Comparison of ENCODE assay signal across 12 mouse cellular contexts in the genomic region with DNA sequence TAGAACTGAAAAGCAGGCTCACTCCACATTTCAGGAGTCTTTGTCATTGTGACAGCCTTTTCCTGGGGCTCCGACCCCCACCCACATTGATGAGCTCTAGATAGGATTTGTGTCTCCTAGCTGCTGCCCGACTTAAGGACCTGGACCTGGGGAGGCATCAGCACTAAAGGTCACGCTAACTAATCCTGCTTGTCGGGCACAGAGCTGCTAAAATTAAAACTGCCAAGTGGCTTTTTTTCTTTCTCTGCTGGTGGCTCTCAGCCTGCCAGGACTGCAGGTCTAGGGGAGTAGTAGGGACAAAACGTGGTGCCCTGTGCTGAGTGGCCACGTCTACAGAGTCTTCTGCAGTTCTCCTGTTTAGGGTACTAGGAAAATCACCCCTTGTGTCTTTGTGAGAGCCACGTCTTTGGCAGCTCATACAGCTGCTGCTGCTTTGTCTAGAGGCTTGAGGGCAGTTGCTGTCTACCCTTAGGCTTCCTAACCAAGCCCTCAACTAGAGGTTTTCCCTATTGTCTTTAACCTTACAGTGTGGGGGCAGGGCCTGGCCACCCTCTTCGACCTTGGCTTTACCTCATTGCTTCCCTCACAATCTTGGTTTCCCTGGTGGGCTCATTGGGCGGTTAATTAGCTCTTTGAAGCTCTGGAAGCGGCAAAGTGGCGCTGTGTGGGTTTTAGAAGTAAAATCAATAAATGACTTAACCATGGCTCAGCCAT. TPM values are rescaled to one million over a fixed set of nuclear protein-coding genes. Genes with fewer than 3 reads are reported as not detected.
DNase-seq lines count a peak whose midpoint lies in the region; ATAC-seq and TF ChIP-seq lines count a peak whose summit lies in the region.
"Had no signal": no experiment of that assay in that cellular context is flagged by ENCODE, and none has a peak within 500 bp of the region (broad histone marks: within the 10 kb centered on the region; RNA-seq: fewer than 3 reads in every experiment).

No protein-coding gene starts in this region.

- H3K4me3 ChIP-seq in forebrain, embryonic 10.5 days = peak overlapping the region; percentile 16; the same call in 1 of the 2 replicates
- H3K4me3 ChIP-seq in forebrain, embryonic 16.5 days (replicated peaks; ENCODE audit: low read length) = no peak overlapping the region
- H3K4me3 ChIP-seq in midbrain, embryonic 10.5 days = no peak overlapping the region
- no peak overlapping the region for H3K4me3 ChIP-seq in midbrain, postnatal 0 days (ENCODE audit: low read depth, low read length)
- no peak overlapping the region for H3K4me3 ChIP-seq in hindbrain, embryonic 12.5 days
- H3K4me3 ChIP-seq in neural tube, embryonic 15.5 days (replicated peaks) = no peak overlapping the region
- no peak overlapping the region for H3K4me3 ChIP-seq in liver, postnatal 0 days (ENCODE audit: low read depth, low read length)
- H3K4me3 ChIP-seq: embryonic facial prominence, embryonic 13.5 days had no signal

- TF ChIP-seq EP300 in liver, postnatal 0 days (IDR thresholded peaks at IDR 0.05; ENCODE audit: low read depth) = no peak

- H3K36me3 ChIP-seq in forebrain, embryonic 10.5 days (replicated peaks) = peaks cover 85% of the 10 kb centered on the region
- H3K36me3 ChIP-seq in forebrain, embryonic 16.5 days (ENCODE audit: control insufficient read depth, insufficient read depth) = peaks cover 46% of the 10 kb centered on the region
- H3K36me3 ChIP-seq in midbrain, embryonic 10.5 days = peaks cover 87% of the 10 kb centered on the region
- peaks cover 55% of the 10 kb centered on the region for H3K36me3 ChIP-seq in midbrain, postnatal 0 days (ENCODE audit: insufficient read depth, low read length)
- peaks cover 70% of the 10 kb centered on the region for H3K36me3 ChIP-seq in hindbrain, embryonic 12.5 days
- peaks cover 57% of the 10 kb centered on the region for H3K36me3 ChIP-seq in neural tube, embryonic 15.5 days
- peaks cover 64% of the 10 kb centered on the region for H3K36me3 ChIP-seq in liver, postnatal 0 days (replicated peaks; ENCODE audit: insufficient read depth, low read length)

- H3K27me3 ChIP-seq in forebrain, embryonic 10.5 days (ENCODE audit: poor library complexity, severe bottlenecking) = no peaks in the 10 kb centered on the region
- no peaks in the 10 kb centered on the region for H3K27me3 ChIP-seq in forebrain, embryonic 16.5 days (replicated peaks; ENCODE audit: control insufficient read depth, insufficient read depth, low read length)
- no peaks in the 10 kb centered on the region for H3K27me3 ChIP-seq in midbrain, embryonic 10.5 days (ENCODE audit: low read depth, poor library complexity, severe bottlenecking)
- no peaks in the 10 kb centered on the region for H3K27me3 ChIP-seq in midbrain, postnatal 0 days (ENCODE audit: insufficient read depth, low read length)
- no peaks in the 10 kb centered on the region for H3K27me3 ChIP-seq in hindbrain, embryonic 12.5 days
- H3K27me3 ChIP-seq in neural tube, embryonic 15.5 days (replicated peaks) = no peaks in the 10 kb centered on the region
- H3K27me3 ChIP-seq in liver, postnatal 0 days (ENCODE audit: insufficient read depth, low read length) = no peaks in the 10 kb centered on the region
- H3K27me3 ChIP-seq: embryonic facial prominence, embryonic 13.5 days had no signal

- no peak for ATAC-seq in forebrain, embryonic 16.5 days
- no peak for ATAC-seq in midbrain, postnatal 0 days (ENCODE audit: low FRiP score)
- no peak for ATAC-seq in hindbrain, embryonic 12.5 days (ENCODE audit: low FRiP score)
- ATAC-seq in neural tube, embryonic 15.5 days (ENCODE audit: low FRiP score) = no peak
- ATAC-seq in liver, postnatal 0 days = no peak

- TF ChIP-seq CTCF in midbrain, postnatal 0 days (IDR thresholded peaks at IDR 0.05) = no peak
- no peak for TF ChIP-seq CTCF in liver, postnatal 0 days (IDR thresholded peaks at IDR 0.05; ENCODE audit: low read depth)

- H3K9me3 ChIP-seq in forebrain, embryonic 10.5 days = no peaks in the 10 kb centered on the region
- H3K9me3 ChIP-seq in forebrain, embryonic 16.5 days (ENCODE audit: control insufficient read depth, low read length) = no peaks in the 10 kb centered on the region
- H3K9me3 ChIP-seq in midbrain, embryonic 10.5 days (replicated peaks) = no peaks in the 10 kb centered on the region
- no peaks in the 10 kb centered on the region for H3K9me3 ChIP-seq in midbrain, postnatal 0 days (ENCODE audit: low read length)
- H3K9me3 ChIP-seq in hindbrain, embryonic 12.5 days (replicated peaks) = no peaks in the 10 kb centered on the region
- H3K9me3 ChIP-seq in neural tube, embryonic 15.5 days (replicated peaks) = no peaks in the 10 kb centered on the region
- no peaks in the 10 kb centered on the region for H3K9me3 ChIP-seq in liver, postnatal 0 days (ENCODE audit: low read length)
- H3K9me3 ChIP-seq: embryonic facial prominence, embryonic 13.5 days had no signal

- H3K27ac ChIP-seq in forebrain, embryonic 10.5 days = peak overlapping the region; percentile 36
- H3K27ac ChIP-seq in forebrain, embryonic 16.5 days (ENCODE audit: low read length) = no peak overlapping the region
- H3K27ac ChIP-seq in midbrain, embryonic 10.5 days (replicated peaks) = no peak overlapping the region; the same call in 1 of the 2 replicates
- H3K27ac ChIP-seq in midbrain, postnatal 0 days (ENCODE audit: low read depth, low read length) = no peak overlapping the region
- H3K27ac ChIP-seq in hindbrain, embryonic 12.5 days = peak overlapping the region; percentile 52
- H3K27ac ChIP-seq in neural tube, embryonic 15.5 days (replicated peaks) = peak overlapping the region; percentile 23
- H3K27ac ChIP-seq in liver, postnatal 0 days (ENCODE audit: low read depth) = no peak overlapping the region
- H3K27ac ChIP-seq: embryonic facial prominence, embryonic 13.5 days had no signal

- no peak for DNase-seq in forebrain, embryonic 10.5 days (ENCODE audit: extremely low spot score, low spot score)
- DNase-seq in midbrain, embryonic 10.5 days (ENCODE audit: low spot score) = peak; percentile 46
- DNase-seq in midbrain, postnatal 0 days (ENCODE audit: low spot score) = no peak
- no peak for DNase-seq in adipocyte (ENCODE audit: low spot score)
- no peak for DNase-seq in liver, postnatal 0 days
- DNase-seq: cerebellum, adult 11 months; kidney, adult 11 months; lung, adult 2 months had no signal

- peaks cover 41% of the 10 kb centered on the region for H3K4me1 ChIP-seq in forebrain, embryonic 10.5 days
- no peaks in the 10 kb centered on the region for H3K4me1 ChIP-seq in forebrain, embryonic 16.5 days (replicated peaks; ENCODE audit: control insufficient read depth, insufficient read depth, low read length)
- H3K4me1 ChIP-seq in midbrain, embryonic 10.5 days = peaks cover 32% of the 10 kb centered on the region
- H3K4me1 ChIP-seq in midbrain, postnatal 0 days (ENCODE audit: insufficient read depth, low read length) = no peaks in the 10 kb centered on the region
- H3K4me1 ChIP-seq in hindbrain, embryonic 12.5 days = 0 out of 2 replicates have a peak, but pooled peaks cover 6% of the 10 kb centered on the region
- peaks cover 19% of the 10 kb centered on the region for H3K4me1 ChIP-seq in neural tube, embryonic 15.5 days
- H3K4me1 ChIP-seq in liver, postnatal 0 days (ENCODE audit: insufficient read depth) = no peaks in the 10 kb centered on the region
- H3K4me1 ChIP-seq: embryonic facial prominence, embryonic 13.5 days had no signal

- H3K4me2 ChIP-seq in forebrain, embryonic 16.5 days (ENCODE audit: low read length) = no peak overlapping the region
- no peak overlapping the region for H3K4me2 ChIP-seq in midbrain, postnatal 0 days (ENCODE audit: low read depth, low read length, poor library complexity, severe bottlenecking)
- no peak overlapping the region for H3K4me2 ChIP-seq in hindbrain, embryonic 12.5 days (replicated peaks)
- no peak overlapping the region for H3K4me2 ChIP-seq in neural tube, embryonic 15.5 days
- H3K4me2 ChIP-seq in liver, postnatal 0 days (ENCODE audit: low read depth, low read length) = no peak overlapping the region
- H3K4me2 ChIP-seq: embryonic facial prominence, embryonic 13.5 days had no signal

- WGBS in forebrain, embryonic 10.5 days = 64% methylated on average over 11 of the region's 11 CpGs
- WGBS in forebrain, embryonic 16.5 days = 46% methylated on average over 11 of the region's 11 CpGs
- WGBS in midbrain, embryonic 10.5 days = 70% methylated on average over 11 of the region's 11 CpGs
- 57% methylated on average over 11 of the region's 11 CpGs for WGBS in midbrain, postnatal 0 days
- 47% methylated on average over 11 of the region's 11 CpGs for WGBS in hindbrain, embryonic 12.5 days
- WGBS in neural tube, embryonic 15.5 days = 24% methylated on average over 11 of the region's 11 CpGs
- WGBS in liver, postnatal 0 days (ENCODE audit: insufficient replicate concordance) = 74% methylated on average over 11 of the region's 11 CpGs

- no peak overlapping the region for H3K9ac ChIP-seq in forebrain, embryonic 16.5 days (replicated peaks; ENCODE audit: low read depth, low read length)
- no peak overlapping the region for H3K9ac ChIP-seq in midbrain, postnatal 0 days (replicated peaks; ENCODE audit: low read length, poor library complexity, severe bottlenecking)
- H3K9ac ChIP-seq in hindbrain, embryonic 12.5 days = no peak overlapping the region
- H3K9ac ChIP-seq in neural tube, embryonic 15.5 days (replicated peaks) = no peak overlapping the region
- no peak overlapping the region for H3K9ac ChIP-seq in liver, postnatal 0 days (replicated peaks)
- H3K9ac ChIP-seq: embryonic facial prominence, embryonic 13.5 days had no signal

RNA-seq across cellular contexts. Expression of a gene that starts 6.7 kb away (rescaled TPM):
- 0.83 and 2.0 TPM in 2 replicates for polyA plus RNA-seq in forebrain, embryonic 10.5 days (2016; fragmentation: Nextera tagmentation; extraction: Ambion mirVana)
- polyA plus RNA-seq in forebrain, embryonic 16.5 days (2015; fragmentation: Nextera tagmentation; extraction: Ambion mirVana) = 2.4 and 2.8 TPM in 2 replicates
- 2.1 and 2.7 TPM in 2 replicates for polyA plus RNA-seq in midbrain, embryonic 10.5 days (2016; fragmentation: Nextera tagmentation; extraction: Ambion mirVana)
- total RNA-seq in midbrain, postnatal 0 days (2014; rRNA removed) = 16.4 and 25.8 TPM in 2 replicates
- polyA plus RNA-seq in midbrain, postnatal 0 days (2015; fragmentation: Nextera tagmentation; extraction: Ambion mirVana) = 11.7 and 13.2 TPM in 2 replicates
- 1.8 and 3.9 TPM in 2 replicates for polyA plus RNA-seq in hindbrain, embryonic 12.5 days (2016; fragmentation: Nextera tagmentation; extraction: Ambion mirVana)
- 7.5 and 12.0 TPM in 2 replicates for polyA plus RNA-seq in neural tube, embryonic 15.5 days (2015; fragmentation: Nextera tagmentation; extraction: Ambion mirVana)
- polyA plus RNA-seq in liver, postnatal 0 days (2015; fragmentation: Nextera tagmentation; extraction: Ambion mirVana) = 2.5 and 8.9 TPM in 2 replicates

RNA-seq across cellular contexts. Expression of a gene that starts 14.0 kb away (rescaled TPM):
- 201 TPM in 2 replicates for polyA plus RNA-seq in forebrain, embryonic 10.5 days (2016; fragmentation: Nextera tagmentation; extraction: Ambion mirVana)
- polyA plus RNA-seq in forebrain, embryonic 16.5 days (2015; fragmentation: Nextera tagmentation; extraction: Ambion mirVana) = 122 and 127 TPM in 2 replicates
- polyA plus RNA-seq in midbrain, embryonic 10.5 days (2016; fragmentation: Nextera tagmentation; extraction: Ambion mirVana) = 189 and 194 TPM in 2 replicates
- 70.5 and 92.2 TPM in 2 replicates for total RNA-seq in midbrain, postnatal 0 days (2014; rRNA removed)
- polyA plus RNA-seq in midbrain, postnatal 0 days (2015; fragmentation: Nextera tagmentation; extraction: Ambion mirVana) = 90.2 and 95.5 TPM in 2 replicates
- polyA plus RNA-seq in hindbrain, embryonic 12.5 days (2016; fragmentation: Nextera tagmentation; extraction: Ambion mirVana) = 168 and 176 TPM in 2 replicates
- polyA plus RNA-seq in neural tube, embryonic 15.5 days (2015; fragmentation: Nextera tagmentation; extraction: Ambion mirVana) = 88.7 and 104 TPM in 2 replicates
- 34.6 and 35.7 TPM in 2 replicates for polyA plus RNA-seq in liver, postnatal 0 days (2015; fragmentation: Nextera tagmentation; extraction: Ambion mirVana)

RNA-seq across cellular contexts. Expression of a gene that starts 21.7 kb away (rescaled TPM):
- polyA plus RNA-seq in forebrain, embryonic 10.5 days (2016; fragmentation: Nextera tagmentation; extraction: Ambion mirVana) = 15.6 and 17.0 TPM in 2 replicates
- polyA plus RNA-seq in forebrain, embryonic 16.5 days (2015; fragmentation: Nextera tagmentation; extraction: Ambion mirVana) = 48.8 and 60.8 TPM in 2 replicates
- polyA plus RNA-seq in midbrain, embryonic 10.5 days (2016; fragmentation: Nextera tagmentation; extraction: Ambion mirVana) = 13.5 and 16.3 TPM in 2 replicates
- 250 and 291 TPM in 2 replicates for total RNA-seq in midbrain, postnatal 0 days (2014; rRNA removed)
- 232 and 264 TPM in 2 replicates for polyA plus RNA-seq in midbrain, postnatal 0 days (2015; fragmentation: Nextera tagmentation; extraction: Ambion mirVana)
- 20.0 and 23.0 TPM in 2 replicates for polyA plus RNA-seq in hindbrain, embryonic 12.5 days (2016; fragmentation: Nextera tagmentation; extraction: Ambion mirVana)
- 197 and 217 TPM in 2 replicates for polyA plus RNA-seq in neural tube, embryonic 15.5 days (2015; fragmentation: Nextera tagmentation; extraction: Ambion mirVana)
- 90.7 and 93.5 TPM in 2 replicates for polyA plus RNA-seq in liver, postnatal 0 days (2015; fragmentation: Nextera tagmentation; extraction: Ambion mirVana)

RNA-seq across cellular contexts. Expression of a gene that starts 36.5 kb away (rescaled TPM):
- polyA plus RNA-seq in forebrain, embryonic 10.5 days (2016; fragmentation: Nextera tagmentation; extraction: Ambion mirVana) = 12.6 and 14.5 TPM in 2 replicates
- 12.3 and 21.2 TPM in 2 replicates for polyA plus RNA-seq in forebrain, embryonic 16.5 days (2015; fragmentation: Nextera tagmentation; extraction: Ambion mirVana)
- 11.3 and 13.8 TPM in 2 replicates for polyA plus RNA-seq in midbrain, embryonic 10.5 days (2016; fragmentation: Nextera tagmentation; extraction: Ambion mirVana)
- 70.6 and 86.8 TPM in 2 replicates for total RNA-seq in midbrain, postnatal 0 days (2014; rRNA removed)
- 18.1 TPM in 2 replicates for polyA plus RNA-seq in midbrain, postnatal 0 days (2015; fragmentation: Nextera tagmentation; extraction: Ambion mirVana)
- 15.0 and 16.0 TPM in 2 replicates for polyA plus RNA-seq in hindbrain, embryonic 12.5 days (2016; fragmentation: Nextera tagmentation; extraction: Ambion mirVana)
- polyA plus RNA-seq in neural tube, embryonic 15.5 days (2015; fragmentation: Nextera tagmentation; extraction: Ambion mirVana) = 21.9 and 22.2 TPM in 2 replicates
- 5.6 and 5.7 TPM in 2 replicates for polyA plus RNA-seq in liver, postnatal 0 days (2015; fragmentation: Nextera tagmentation; extraction: Ambion mirVana)

RNA-seq across cellular contexts. Expression of a gene that starts 41.0 kb away (rescaled TPM):
- polyA plus RNA-seq in forebrain, embryonic 10.5 days (2016; fragmentation: Nextera tagmentation; extraction: Ambion mirVana) = 2.8 and 3.1 TPM in 2 replicates
- 28.1 and 28.5 TPM in 2 replicates for polyA plus RNA-seq in forebrain, embryonic 16.5 days (2015; fragmentation: Nextera tagmentation; extraction: Ambion mirVana)
- polyA plus RNA-seq in midbrain, embryonic 10.5 days (2016; fragmentation: Nextera tagmentation; extraction: Ambion mirVana) = 5.1 and 7.2 TPM in 2 replicates
- total RNA-seq in midbrain, postnatal 0 days (2014; rRNA removed) = 382 and 409 TPM in 2 replicates
- polyA plus RNA-seq in midbrain, postnatal 0 days (2015; fragmentation: Nextera tagmentation; extraction: Ambion mirVana) = 74.3 and 75.7 TPM in 2 replicates
- polyA plus RNA-seq in hindbrain, embryonic 12.5 days (2016; fragmentation: Nextera tagmentation; extraction: Ambion mirVana) = 21.3 and 23.0 TPM in 2 replicates
- polyA plus RNA-seq in neural tube, embryonic 15.5 days (2015; fragmentation: Nextera tagmentation; extraction: Ambion mirVana) = 31.3 and 45.7 TPM in 2 replicates
- polyA plus RNA-seq in liver, postnatal 0 days (2015; fragmentation: Nextera tagmentation; extraction: Ambion mirVana) = 0.96 and 0.97 TPM in 2 replicates

Comparison
In these comparisons a context has a peak if more than half of its experiments do, and no peak if none do; other contexts are left out.
1. H3K27ac ChIP-seq: peak in forebrain, embryonic 10.5 days (single experiment), hindbrain, embryonic 12.5 days (single experiment) and neural tube, embryonic 15.5 days (single experiment); none in forebrain, embryonic 16.5 days (single experiment), midbrain, embryonic 10.5 days (single experiment), midbrain, postnatal 0 days (single experiment) and liver, postnatal 0 days (single experiment).